Mouse (Mus musculus) megakaryocyte progenitor cell, adult 5-6 weeks (primary cell): ENCODE data around the gene Cntnap1. TPM values are rescaled to one million over a fixed set of nuclear protein-coding genes. Genes with fewer than 3 reads are reported as not detected.

Source experiments
- ATAC-seq: replicated peaks from 2 replicates; pipeline ENCODE4 v1.8.0; 2016; ENCODE audit warnings: mild to moderate bottlenecking, moderate TSS enrichment, inconsistent platforms; ENCODE audit not compliant: poor library complexity
- total RNA-seq, 2 experiments: library from RNA; stranded (forward) in 1 of 2; stranded (reverse) in 1 of 2; fragments of 157-497, 149-512 nt in 1 of 2; fragments of 200-1000 nt in 1 of 2; gene quantifications; 2 replicates each; pipeline versions ENCODE4 v1.2.3 to v1.2.4; 2015 to 2017

Cntnap1 gene
- total RNA-seq, 2 experiments from 2014 or later, result 0.77 to 0.87 TPM

DNA sequence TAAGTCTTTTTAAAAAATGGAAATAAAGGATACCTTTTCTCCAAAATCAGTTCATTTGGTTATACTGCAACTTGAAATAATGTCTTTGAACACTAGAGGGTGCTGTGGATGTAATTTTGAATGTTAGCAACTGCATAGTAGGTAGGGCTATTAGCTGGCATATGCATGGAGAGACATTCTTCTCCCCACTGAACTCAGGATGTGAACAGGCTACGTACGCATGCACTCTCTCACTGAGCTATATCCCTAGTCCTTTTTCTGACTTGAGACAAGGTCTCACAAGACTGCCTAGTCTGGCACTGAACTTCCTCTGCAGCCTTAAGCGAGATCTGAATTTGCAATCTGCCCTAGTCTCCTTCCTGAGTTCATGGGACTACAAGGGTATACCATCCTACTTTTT, 41.6 kb downstream of the Cntnap1 start:
- peak; percentile 93 for ATAC-seq

DNA sequence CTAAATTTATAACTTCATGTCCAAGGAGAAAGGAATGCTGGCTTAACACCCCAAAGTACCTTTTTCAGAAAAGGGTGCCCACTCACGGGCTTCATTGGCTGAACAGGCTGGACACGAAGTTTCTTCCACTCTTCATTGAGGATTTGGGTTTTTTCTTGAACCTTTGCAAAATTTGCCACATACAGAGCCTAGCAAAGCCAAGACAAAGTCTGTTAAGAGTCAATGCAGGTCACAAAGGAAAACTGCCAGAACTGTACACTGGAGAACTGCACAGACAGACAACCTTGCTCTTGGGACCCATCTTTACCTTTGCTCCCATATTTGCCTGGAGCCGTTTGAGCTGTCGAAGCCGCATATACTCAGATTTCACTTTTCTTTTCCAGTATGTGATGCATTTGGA, 46.6 kb downstream of the Cntnap1 start:
- no peak for ATAC-seq

GRCm38 (mm10) chr11:101218436-101219055, 48.2 kb downstream of the Cntnap1 start:
- ATAC-seq, result no peak

DNA sequence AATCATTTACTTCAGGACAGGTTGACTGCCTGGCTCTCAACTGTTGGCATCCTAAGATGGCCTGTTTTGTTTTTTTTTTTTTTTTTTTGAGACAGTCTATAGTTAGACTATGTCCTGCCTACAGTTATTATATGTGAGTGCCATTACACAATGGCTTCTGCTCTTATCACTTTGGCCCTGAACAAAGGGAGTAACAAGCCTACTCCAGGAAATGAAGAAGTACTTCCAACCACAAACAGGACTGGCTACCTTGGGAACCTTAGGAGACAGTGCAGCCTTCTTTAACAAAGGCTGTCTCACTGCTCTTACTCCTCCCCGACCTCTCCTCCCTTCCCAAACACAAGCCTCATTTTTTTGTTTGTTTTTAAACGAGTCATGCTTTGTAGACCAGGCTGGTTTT, 50.5 kb downstream of the Cntnap1 start:
- no peak for ATAC-seq

- no peak for ATAC-seq
These were observed 51.1 kb downstream of the Cntnap1 start for GRCm38 (mm10) chr11:101221306-101221986.

DNA sequence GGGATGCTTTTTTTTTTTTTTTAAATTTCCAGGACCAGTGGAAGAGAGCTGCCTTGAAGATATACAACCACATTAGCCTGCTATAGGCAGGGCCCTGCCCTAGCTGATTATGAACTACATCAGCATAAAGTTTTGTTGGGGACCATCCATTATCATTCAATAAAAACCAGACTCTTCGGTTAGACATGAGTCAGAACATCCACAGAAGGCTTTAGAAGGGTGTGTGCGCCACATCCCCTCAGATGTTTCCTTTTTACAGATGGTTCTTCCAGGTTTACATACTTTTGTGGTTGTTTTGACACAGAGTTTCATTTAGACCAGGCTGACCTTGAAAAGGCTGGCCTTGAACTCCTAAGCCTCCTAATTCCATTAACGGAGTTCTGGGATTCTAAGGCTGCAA, 54.0 kb downstream of the Cntnap1 start:
- no peak for ATAC-seq

DNA sequence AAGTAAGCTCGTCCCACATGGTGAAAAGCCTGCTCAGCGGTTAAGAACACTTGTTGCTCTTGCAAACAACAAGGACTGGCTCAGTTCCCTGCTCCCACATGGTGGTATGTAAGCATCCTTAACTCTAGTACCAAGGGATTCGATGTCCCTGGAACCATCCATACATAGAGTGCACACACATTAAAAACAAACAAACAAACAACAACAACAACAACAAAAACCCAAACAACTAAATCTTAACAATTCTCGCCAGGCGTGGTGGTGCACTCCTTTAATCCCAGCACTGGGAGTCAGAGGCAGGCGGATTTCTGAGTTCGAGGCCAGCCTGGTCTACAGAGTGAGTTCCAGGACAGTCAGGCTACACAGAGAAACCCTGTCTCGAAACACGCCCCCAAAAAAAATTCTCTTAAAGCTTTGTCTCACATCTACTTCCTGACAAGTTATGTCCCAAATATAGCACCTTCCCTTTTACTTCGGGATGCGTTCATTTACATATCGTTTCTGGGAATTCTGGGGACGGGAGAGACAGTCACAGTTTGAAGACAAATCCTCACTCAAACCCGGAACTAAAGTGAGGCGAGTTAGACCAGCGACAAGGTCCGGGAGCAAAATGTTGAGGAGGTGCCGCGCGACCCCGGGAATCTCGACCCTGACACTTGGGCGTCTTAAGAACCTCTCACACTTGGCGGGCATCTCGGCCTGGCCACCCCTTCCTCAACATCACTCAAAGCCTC, 55.2 kb downstream of the Cntnap1 start:
- no peak for ATAC-seq

DNA sequence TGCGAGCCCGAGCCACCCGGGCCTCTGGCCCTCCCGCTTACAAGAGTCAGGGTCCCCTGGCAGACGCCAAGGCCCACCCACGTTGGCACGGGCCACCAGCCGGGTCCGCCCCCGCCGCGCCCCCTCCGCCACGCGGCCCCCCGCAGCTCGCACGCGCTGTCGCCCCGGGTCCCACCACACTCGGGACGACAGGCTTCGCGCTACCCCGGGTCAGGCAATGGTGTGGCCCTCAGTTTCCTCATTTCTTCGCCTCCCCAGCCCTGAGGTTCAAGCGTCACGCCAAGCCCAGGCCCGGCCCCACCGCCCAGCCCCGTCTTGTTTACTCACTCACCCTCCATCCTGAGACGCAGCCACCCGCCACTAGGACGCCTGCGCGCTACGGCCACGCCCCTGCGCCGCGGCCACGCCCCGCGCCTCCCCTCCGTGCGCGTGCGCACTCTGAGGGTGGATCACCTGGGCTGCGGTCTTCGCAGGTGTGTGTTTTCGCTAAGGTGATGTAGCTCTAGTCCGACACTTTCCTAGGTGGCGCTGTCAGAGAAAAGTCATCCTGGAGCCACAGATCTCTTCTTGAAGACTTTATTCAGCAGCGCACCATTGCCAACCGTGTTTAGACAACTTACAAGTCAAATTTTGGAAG, 55.9 kb downstream of the Cntnap1 start, which contains the start of gene Ezh1:
Gene Ezh1, minus strand, starts transcription at position 399 of the 637 bp plus-strand sequence.
- ATAC-seq, result peak; percentile 95

DNA sequence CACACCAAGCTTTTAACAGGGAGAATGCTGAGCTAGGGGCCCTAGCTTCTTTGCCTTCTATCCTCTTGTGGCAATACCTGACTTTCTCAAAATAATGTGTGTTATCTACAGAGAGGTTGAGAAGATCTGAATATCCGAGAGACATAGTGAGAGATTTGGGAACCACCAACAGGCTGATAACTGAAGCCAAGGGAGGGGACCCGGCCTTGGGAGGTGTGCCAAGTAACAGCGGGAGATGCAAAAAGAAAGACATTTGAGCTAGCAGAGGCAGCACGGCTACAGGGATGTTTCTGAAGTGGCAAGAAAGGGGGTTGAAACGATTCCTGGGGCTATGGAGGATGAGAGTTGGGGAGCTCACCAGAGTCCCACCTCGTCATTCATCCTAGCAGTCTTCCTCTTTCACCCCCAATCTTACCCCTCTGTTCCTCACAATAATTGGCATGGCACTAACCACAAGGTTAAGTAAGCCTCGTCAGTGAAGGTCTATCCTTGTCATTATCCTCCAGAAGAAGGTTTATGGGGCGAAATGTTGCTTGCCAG, 59.1 kb downstream of the Cntnap1 start:
- ATAC-seq, result no peak

DNA sequence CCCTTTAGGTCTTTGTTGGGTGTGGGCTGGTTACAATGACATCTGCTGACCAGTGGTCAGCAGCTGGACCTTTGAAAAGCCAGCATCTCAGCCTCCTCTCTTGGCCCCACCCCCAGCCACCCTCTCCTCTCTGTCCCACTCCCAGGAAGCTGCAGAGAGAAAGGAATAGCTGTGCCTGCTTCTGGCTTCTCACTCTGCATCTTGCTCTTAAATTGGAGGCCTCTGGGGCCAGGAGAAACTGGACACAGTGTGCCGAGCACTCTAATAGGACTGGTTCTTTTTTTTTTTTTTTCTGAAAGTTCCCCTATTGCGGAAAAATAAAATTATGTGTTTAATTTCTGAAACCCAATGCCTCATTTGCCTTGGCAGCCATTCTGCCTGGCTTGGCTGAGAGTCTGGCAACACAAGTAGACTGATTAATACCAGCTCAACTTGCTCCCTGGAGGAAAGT, 59.8 kb downstream of the Cntnap1 start:
- no peak for ATAC-seq

GRCm38 (mm10) chr11:101230526-101230925, 60.2 kb downstream of the Cntnap1 start:
- no peak for ATAC-seq

GRCm38 (mm10) chr11:101230991-101231871, 60.9 kb downstream of the Cntnap1 start:
- no peak for ATAC-seq

GRCm38 (mm10) chr11:101232010-101232839, 61.9 kb downstream of the Cntnap1 start:
- peak; percentile 81 for ATAC-seq

GRCm38 (mm10) chr11:101233240-101233639, 62.9 kb downstream of the Cntnap1 start:
- no peak for ATAC-seq

DNA sequence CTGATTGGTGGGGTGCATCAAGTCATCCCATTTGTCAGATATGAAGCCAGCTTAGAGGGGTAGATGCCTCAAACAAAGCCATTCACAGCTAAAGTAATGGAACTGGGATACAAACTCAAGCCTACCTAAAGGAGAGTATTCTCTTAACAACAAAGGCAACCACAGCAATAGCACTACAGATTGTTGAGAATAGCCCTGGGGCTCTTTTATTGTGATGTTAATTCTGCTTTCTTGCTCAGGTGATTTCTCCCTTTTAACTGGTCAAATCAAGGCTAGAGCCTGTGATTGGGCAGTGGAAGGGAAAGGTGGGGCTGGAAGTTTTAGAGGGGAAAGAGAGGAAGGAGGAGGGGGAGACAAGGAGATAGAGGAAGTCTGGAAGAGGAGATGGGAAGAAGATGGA, 63.8 kb downstream of the Cntnap1 start:
- ATAC-seq, result no peak

DNA sequence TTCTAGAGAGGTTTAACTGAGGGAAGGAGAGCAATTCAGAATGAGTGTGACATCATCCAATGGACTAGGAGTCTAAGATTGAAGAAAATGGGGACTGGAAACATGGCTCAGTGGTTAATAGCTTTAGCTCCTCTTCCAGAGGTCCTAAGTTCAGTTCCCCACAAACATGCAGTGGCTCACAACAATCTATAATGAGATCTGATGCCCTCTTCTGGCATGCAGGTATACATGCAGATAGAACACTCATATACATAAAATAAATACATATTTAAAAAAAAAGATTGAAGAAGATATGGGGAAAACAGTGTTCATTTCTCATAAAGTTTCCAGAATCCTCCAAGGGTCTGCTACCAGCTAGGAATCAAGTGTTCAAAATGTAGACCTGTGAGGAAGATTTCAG, 65.1 kb downstream of the Cntnap1 start:
- ATAC-seq, result no peak

DNA sequence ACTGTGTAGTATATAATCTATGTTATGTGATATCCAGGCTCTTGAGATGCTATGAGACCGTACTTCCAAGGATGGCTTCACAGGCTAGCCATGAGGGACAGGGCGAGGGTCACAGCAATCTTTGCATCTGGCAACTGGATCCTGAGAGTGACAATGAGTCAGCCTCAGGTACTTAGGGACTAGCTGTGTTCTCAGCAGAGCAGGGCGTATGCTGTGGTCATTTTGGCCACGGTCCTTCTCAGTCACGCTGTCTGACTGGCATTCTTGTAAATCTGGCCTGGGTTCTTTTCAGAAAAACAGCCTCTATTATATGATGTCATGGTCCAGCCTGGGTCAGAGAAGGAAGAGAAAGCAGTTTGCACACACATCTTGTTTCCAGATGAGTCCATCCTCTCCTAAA, 66.5 kb downstream of the Cntnap1 start:
- ATAC-seq, result no peak

DNA sequence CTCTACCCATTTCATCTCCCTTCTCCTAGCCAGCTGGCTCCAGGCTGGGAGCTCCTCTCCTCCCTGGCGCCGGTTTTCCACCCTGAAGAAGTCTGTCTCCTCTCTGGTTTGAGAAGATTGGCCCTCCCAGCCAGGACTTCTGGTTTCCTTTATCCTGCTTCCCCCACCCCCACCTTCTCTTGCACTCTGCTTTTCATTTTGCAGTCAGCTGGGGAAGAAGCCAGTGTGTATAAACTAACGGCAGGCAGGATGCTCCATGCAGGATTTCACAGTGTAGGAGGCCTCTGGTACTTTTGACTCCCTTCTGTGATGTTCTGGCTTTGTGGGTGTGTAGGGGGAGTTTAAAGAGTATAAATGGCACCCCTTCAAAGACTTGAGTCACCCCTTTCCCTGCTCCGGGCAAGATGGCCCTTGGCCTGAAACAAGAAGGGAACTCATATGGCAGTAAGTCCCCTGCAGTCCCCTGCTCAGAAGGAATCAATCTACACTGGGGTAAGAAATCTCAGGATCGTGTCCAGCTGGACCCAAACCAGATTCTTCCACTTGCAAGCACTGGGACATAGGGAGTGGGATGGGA, 67.8 kb downstream of the Cntnap1 start:
- ATAC-seq, result no peak
